Mouse (Mus musculus) layer of hippocampus, adult 11-12 months (tissue): ENCODE results near the gene Lman1l.

Experiments
- DNase-seq: peaks from one replicate; pipeline ENCODE4 v3.0.0; 2022; ENCODE audit warnings: low spot score

The Lman1l gene

GRCm38 (mm10) chr9:57620674-57621073 lies at the start of gene Lman1l:
Lman1l (minus strand) TSS chr9:57620774.
- no peak for DNase-seq

- DNase-seq, result no peak
These were observed 49.0 kb upstream of the Lman1l start for GRCm38 (mm10) chr9:57669566-57669965.

GRCm38 (mm10) chr9:57668277-57668676 lies 47.7 kb upstream of the Lman1l start:
- DNase-seq, result no peak

GRCm38 (mm10) chr9:57667817-57668216 lies 47.2 kb upstream of the Lman1l start:
- DNase-seq, result no peak

GRCm38 (mm10) chr9:57667136-57667535 lies 46.6 kb upstream of the Lman1l start:
- DNase-seq, result no peak

GRCm38 (mm10) chr9:57666536-57666935 lies 46.0 kb upstream of the Lman1l start:
- no peak for DNase-seq

- no peak for DNase-seq
These were observed 44.0 kb upstream of the Lman1l start for GRCm38 (mm10) chr9:57664616-57665015.

- no peak for DNase-seq
These were observed 41.0 kb upstream of the Lman1l start for GRCm38 (mm10) chr9:57661552-57661951.

- DNase-seq, result no peak
These were observed 39.9 kb upstream of the Lman1l start for GRCm38 (mm10) chr9:57660501-57660900.

GRCm38 (mm10) chr9:57659774-57660173 lies 39.2 kb upstream of the Lman1l start:
- peak; percentile 85 for DNase-seq

GRCm38 (mm10) chr9:57658970-57659369 lies 38.4 kb upstream of the Lman1l start:
- no peak for DNase-seq

- no peak for DNase-seq
These were observed 37.3 kb upstream of the Lman1l start for GRCm38 (mm10) chr9:57657843-57658242.

- DNase-seq, result peak; percentile 8
These were observed 36.2 kb upstream of the Lman1l start for GRCm38 (mm10) chr9:57656631-57657350.

GRCm38 (mm10) chr9:57655749-57656148 lies 35.2 kb upstream of the Lman1l start:
- DNase-seq, result peak; percentile 96

GRCm38 (mm10) chr9:57654966-57655365 lies 34.4 kb upstream of the Lman1l start:
- no peak for DNase-seq

GRCm38 (mm10) chr9:57653283-57653682 lies 32.7 kb upstream of the Lman1l start, which contains the start of gene Csk:
Csk (minus strand) TSS chr9:57653631.
- DNase-seq, result no peak

- no peak for DNase-seq
These were observed 32.3 kb upstream of the Lman1l start for GRCm38 (mm10) chr9:57652855-57653254.

GRCm38 (mm10) chr9:57652351-57652750 lies 31.8 kb upstream of the Lman1l start:
- DNase-seq, result no peak

GRCm38 (mm10) chr9:57650786-57651311 lies 30.3 kb upstream of the Lman1l start:
- DNase-seq, result peak; percentile 37

GRCm38 (mm10) chr9:57650130-57650785 lies 29.7 kb upstream of the Lman1l start:
- no peak for DNase-seq

- DNase-seq, result no peak
These were observed 26.9 kb upstream of the Lman1l start for GRCm38 (mm10) chr9:57647286-57648108.

- DNase-seq, result no peak
These were observed 26.1 kb upstream of the Lman1l start for GRCm38 (mm10) chr9:57646551-57647103.
